Mouse (Mus musculus): ENCODE measurements at regions not wholly inside any gene's neighbourhood (a gene's known extent, or its start where the extent isn't known, plus 50 kb on each side); places are given as distances from the start of the nearest gene placed in this dataset.

DNA sequence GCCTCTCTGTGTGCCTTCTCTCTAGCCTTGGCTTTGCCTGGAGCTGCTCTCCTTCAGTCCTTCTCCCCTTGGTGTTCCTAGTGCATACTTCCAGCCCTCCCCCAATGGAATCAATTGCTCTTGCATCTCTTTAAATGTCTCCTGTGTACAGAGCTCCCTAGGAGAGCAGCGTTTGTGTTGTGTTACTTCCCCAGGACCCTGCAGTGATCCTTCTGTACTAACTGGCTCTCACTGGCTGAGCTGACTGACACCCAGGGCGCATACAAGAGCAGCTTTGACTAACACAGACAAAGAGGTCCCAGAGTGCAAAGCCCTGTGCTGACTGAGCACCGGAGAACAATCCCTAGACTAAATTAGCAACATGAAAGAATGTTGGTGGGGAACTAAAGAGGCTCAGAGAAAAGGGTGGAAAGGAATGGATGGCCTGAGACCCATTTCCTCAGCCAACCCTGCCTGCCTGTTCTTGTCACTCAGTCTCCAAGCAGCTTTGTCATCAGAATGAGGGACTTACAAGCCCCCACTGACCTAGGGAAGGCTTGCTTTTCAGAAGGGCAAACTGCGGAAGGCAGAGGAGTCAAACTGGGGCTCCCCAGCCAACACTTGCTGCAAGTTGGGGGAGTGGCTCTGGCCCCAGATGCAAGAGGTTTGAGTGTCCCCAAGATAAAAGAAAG, 476.4 kb upstream of the Tmem132c start:
- WGBS, result 9% methylated on average over 4 of the region's 4 CpGs
- no peak for ATAC-seq (ENCODE audit: low FRiP score)
- H3K4me1 ChIP-seq, result peaks cover 20% of the 10 kb centered on the region

DNA sequence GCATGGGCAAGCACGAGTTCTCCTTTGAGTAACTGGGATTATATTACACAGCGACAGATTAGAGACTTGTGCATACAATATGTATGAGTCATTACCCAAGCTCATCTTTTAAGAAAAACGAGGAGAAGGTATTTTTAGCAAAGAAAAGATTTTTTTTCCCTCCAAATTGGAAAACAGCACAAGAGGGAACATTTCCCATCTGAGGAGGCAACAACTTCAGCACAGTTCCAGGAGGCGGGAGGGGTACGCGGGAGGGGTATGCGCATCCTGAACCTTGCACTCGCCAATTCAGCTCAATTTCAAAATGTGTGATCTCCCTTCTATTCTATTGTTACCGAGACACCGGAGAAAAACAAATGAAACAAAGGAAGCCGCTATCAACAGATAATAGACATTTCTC, 472.6 kb upstream of the Tmem132c start:
- no peak overlapping the region for H3K9ac ChIP-seq (replicated peaks)
- H3K27me3 ChIP-seq (replicated peaks), result no peaks in the 10 kb centered on the region; the same call in 1 of the 2 replicates
- no peaks in the 10 kb centered on the region for H3K36me3 ChIP-seq
- H3K4me2 ChIP-seq, result peak overlapping the region; percentile 54
- ATAC-seq (ENCODE audit: low FRiP score), result no peak
- peak overlapping the region; percentile 35; the same call in 1 of the 2 replicates for H3K27ac ChIP-seq (replicated peaks)
- H3K4me3 ChIP-seq (replicated peaks), result peak overlapping the region; percentile 33
- WGBS, result 23% methylated on average over 11 of the region's 11 CpGs
- peaks cover 20% of the 10 kb centered on the region for H3K4me1 ChIP-seq
- no peaks in the 10 kb centered on the region for H3K9me3 ChIP-seq (replicated peaks)

More for the DNA sequence above, 476.4 kb upstream of the Tmem132c start:
- no peak overlapping the region for H3K4me2 ChIP-seq
- H3K9ac ChIP-seq (replicated peaks), result no peak overlapping the region
- H3K36me3 ChIP-seq, result no peaks in the 10 kb centered on the region
- no peaks in the 10 kb centered on the region for H3K9me3 ChIP-seq (replicated peaks)
- no peak overlapping the region for H3K4me3 ChIP-seq (replicated peaks)
- no peak overlapping the region for H3K27ac ChIP-seq (replicated peaks)
- no peaks in the 10 kb centered on the region; the same call in 1 of the 2 replicates for H3K27me3 ChIP-seq (replicated peaks)

DNA sequence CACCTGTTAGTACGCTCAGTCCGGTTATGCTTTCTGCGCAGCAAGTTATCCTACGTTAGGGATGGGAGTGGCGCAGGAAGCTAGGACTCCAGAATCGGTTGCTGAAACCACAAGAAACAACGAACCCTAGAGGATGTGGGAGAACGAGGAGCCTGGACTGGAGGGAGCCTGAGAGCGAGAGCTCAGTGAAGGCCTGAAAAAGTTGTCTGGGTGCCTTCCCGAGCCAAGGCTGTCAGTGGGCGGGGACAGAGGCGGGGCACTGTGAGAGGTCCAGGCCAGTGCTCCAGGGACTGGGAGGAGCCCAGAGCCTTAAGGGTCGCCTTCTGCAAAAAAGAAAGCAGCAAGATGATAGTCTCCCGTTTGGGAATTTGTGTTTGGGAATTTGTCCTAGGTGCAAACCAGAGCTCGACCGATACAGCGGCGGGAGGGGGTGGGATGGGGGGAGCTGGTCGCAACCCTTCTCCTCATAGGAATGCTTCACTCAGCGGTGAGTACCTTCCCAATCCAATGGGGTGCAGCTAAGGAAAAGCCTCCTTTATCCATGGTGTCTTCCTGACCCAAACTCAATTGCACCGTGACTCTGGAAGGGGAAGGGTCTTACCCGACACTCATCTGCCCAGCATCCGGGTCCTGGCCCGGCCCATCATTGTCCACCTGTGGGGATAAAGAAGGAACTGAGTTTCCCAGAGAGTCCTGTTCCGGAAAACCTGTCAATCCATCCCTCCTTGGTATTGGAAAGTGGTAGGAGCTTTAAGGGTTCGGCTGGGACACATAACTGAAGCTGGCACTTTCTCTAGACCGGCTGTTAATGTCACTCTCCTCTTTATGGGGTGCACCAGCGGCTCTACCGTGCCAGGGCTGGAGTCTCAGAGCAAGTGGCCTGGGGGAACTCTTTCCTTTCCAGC, 453.6 kb upstream of the Tmem132c start:
- H3K36me3 ChIP-seq, result no peaks in the 10 kb centered on the region
- no peak overlapping the region for H3K27ac ChIP-seq (replicated peaks)
- no peaks in the 10 kb centered on the region for H3K9me3 ChIP-seq (replicated peaks)
- peak overlapping the region; percentile 34 for H3K4me3 ChIP-seq (replicated peaks)
- H3K4me2 ChIP-seq, result peak overlapping the region; percentile 59
- peaks cover 23% of the 10 kb centered on the region for H3K27me3 ChIP-seq (replicated peaks)
- H3K9ac ChIP-seq (replicated peaks), result peak overlapping the region; percentile 41; the same call in 1 of the 2 replicates
- no peak for ATAC-seq (ENCODE audit: low FRiP score)
- WGBS, result 4% methylated on average over 29 of the region's 29 CpGs
- peaks cover 15% of the 10 kb centered on the region for H3K4me1 ChIP-seq

DNA sequence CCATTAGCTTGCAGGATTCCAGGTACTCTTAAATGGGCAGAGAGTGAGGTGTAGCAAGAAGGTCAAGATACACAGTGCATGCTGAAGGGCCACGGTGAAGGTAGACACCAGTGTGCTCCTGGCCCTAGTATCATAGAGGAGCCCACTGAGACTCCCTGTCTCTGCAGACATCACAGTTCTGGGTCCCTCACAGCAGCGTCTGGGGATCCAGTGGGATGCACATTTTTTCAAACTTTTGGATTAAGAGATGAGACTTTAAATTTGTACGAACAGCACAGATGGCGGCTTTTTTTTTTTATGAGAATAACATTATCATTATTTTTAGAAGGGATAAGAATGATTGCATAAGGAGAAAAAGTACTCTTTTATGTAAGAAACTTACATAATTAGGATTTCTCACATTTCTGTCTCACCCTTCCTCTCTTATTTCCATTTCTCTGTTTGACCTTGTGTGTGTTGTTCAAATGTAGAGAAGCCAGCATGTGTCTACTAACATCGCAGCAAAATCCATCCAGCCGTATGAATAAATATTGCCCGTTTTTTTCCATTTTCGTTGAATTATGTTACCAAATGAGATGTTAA, 441.8 kb upstream of the Tmem132c start:
- no peak overlapping the region for H3K4me2 ChIP-seq
- no peak for ATAC-seq (ENCODE audit: low FRiP score)
- no peak overlapping the region for H3K27ac ChIP-seq (replicated peaks)
- no peak overlapping the region for H3K4me3 ChIP-seq (replicated peaks)
- no peaks in the 10 kb centered on the region for H3K27me3 ChIP-seq (replicated peaks)
- H3K4me1 ChIP-seq, result no peaks in the 10 kb centered on the region
- no peaks in the 10 kb centered on the region for H3K9me3 ChIP-seq (replicated peaks)
- no peaks in the 10 kb centered on the region for H3K36me3 ChIP-seq
- 94% methylated on average over 8 of the region's 8 CpGs for WGBS
- H3K9ac ChIP-seq (replicated peaks), result no peak overlapping the region

DNA sequence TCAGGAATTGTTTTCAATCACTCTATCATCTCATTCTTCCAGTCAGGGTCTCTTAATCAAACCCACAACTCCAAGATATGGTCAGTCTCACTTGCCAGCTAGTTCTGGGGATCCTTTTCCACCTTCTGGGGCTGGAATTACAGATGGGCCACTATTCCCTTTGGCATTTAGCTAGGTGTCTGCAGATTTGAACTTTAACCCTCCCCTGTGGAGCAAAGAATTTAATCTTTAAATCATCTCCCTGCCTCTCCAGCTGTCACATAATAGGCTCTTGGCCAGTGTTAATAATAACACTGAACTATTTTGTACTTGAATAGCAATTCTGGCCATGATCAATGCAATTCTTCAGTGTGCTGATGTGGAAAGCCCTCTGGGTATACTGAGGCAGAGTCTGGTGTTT, 435.0 kb upstream of the Tmem132c start:
- no peaks in the 10 kb centered on the region for H3K9me3 ChIP-seq (replicated peaks)
- no peaks in the 10 kb centered on the region for H3K4me1 ChIP-seq
- H3K36me3 ChIP-seq, result no peaks in the 10 kb centered on the region
- H3K9ac ChIP-seq (replicated peaks), result no peak overlapping the region
- H3K27me3 ChIP-seq (replicated peaks), result no peaks in the 10 kb centered on the region
- ATAC-seq (ENCODE audit: low FRiP score), result no peak
- H3K4me2 ChIP-seq, result no peak overlapping the region
- H3K4me3 ChIP-seq (replicated peaks), result no peak overlapping the region
- H3K27ac ChIP-seq (replicated peaks), result no peak overlapping the region

DNA sequence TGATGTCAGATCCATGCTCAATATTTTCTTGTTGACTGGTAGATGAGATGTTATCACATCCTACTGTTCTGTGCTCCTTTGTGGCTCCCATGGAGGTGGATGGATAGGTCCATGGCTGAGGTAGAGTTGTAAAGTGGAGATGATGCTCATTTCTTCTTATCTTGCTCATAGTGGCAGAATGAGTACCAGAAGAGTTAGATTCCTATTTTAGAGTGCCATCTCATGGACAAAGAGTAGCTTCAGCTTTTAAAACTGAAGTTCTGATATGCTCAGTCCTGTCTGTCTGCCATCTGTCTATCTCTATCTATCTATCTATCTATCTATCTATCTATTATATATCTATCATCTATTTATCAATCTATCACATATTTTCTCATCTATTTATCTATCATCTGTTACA, 425.5 kb upstream of the Tmem132c start:
- Histone ChIP-seq H3K4me1 (no peaks in the 10 kb centered on the region), H3K9ac (replicated peaks) (no peak overlapping the region), H3K4me3 (replicated peaks) (no peak overlapping the region), H3K9me3 (replicated peaks) (no peaks in the 10 kb centered on the region), H3K27me3 (replicated peaks) (no peaks in the 10 kb centered on the region), H3K4me2 (no peak overlapping the region), H3K27ac (replicated peaks) (no peak overlapping the region), H3K36me3 (no peaks in the 10 kb centered on the region)
- ATAC-seq (ENCODE audit: low FRiP score), result no peak

DNA sequence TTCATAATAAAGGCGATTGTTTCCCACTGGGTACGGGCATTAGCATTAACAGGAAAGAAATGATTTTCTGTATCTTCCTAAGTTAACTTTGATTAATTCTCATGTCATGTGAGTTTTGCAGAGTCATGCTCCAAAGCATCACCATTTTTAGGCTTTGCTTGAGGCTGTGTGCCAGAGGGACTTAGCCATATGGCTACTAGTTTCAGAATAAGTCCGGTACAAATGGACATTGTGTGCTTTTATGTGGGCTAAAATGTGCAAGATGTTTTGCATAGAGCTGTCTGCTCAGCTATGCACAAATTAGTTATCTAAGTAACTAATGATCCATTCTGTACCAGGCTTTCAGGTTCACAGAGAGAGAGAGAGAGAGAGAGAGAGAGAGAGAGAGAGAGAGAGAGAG, 406.2 kb upstream of the Tmem132c start:
- 84% methylated on average over 3 of the region's 3 CpGs for WGBS
- Histone ChIP-seq H3K4me2 (no peak overlapping the region), H3K36me3 (no peaks in the 10 kb centered on the region), H3K4me1 (no peaks in the 10 kb centered on the region), H3K9me3 (replicated peaks) (no peaks in the 10 kb centered on the region), H3K27ac (replicated peaks) (no peak overlapping the region), H3K9ac (replicated peaks) (no peak overlapping the region), H3K27me3 (replicated peaks) (no peaks in the 10 kb centered on the region), H3K4me3 (replicated peaks) (no peak overlapping the region)
- ATAC-seq (ENCODE audit: low FRiP score), result no peak

DNA sequence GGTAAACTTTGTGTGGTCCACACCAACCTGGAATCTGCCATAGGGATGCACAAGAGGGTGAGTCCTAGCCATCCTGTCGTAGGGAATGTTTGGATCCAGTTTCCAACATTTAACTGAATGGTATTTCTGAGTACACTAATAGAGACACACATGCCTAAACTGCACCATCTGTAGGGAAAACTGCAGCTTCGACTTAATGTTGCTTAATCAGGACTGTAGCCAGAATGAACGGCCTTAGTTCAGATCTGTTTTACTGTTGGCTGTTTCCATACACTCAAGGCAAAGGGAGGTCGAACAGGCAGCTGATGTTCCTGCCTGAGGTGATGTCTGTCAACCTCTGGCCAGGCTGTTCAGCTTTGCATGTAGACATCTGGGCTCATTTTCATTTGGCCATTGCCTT, 399.0 kb upstream of the Tmem132c start:
- H3K9ac ChIP-seq (replicated peaks), result no peak overlapping the region
- WGBS, result 76% methylated on average over 4 of the region's 4 CpGs
- H3K9me3 ChIP-seq (replicated peaks), result no peaks in the 10 kb centered on the region
- no peaks in the 10 kb centered on the region for H3K27me3 ChIP-seq (replicated peaks)
- no peak for ATAC-seq (ENCODE audit: low FRiP score)
- no peaks in the 10 kb centered on the region for H3K36me3 ChIP-seq
- H3K27ac ChIP-seq (replicated peaks), result no peak overlapping the region
- H3K4me3 ChIP-seq (replicated peaks), result no peak overlapping the region
- H3K4me1 ChIP-seq, result no peaks in the 10 kb centered on the region
- no peak overlapping the region for H3K4me2 ChIP-seq

DNA sequence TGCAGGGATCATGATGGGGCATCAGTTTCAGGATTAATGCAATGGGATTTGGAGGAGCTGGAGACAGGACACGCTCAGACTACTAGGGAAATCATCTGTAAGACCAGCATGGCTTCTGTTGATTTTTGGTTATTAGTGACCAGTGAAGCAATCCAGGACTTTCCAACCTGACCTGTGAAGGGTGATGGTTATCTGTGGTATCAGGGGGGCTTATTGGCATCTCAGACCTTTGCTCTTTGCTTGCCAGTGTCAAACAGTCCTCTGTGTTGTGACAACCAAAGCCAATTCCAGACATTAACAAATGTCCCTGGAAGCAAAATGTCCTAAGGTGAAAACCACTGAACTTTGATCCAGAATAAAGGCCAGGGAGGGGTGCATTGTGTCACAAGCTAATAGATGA, 379.5 kb upstream of the Tmem132c start:
- ATAC-seq (ENCODE audit: low FRiP score), result no peak
- H3K4me2 ChIP-seq, result no peak overlapping the region
- H3K36me3 ChIP-seq, result no peaks in the 10 kb centered on the region
- H3K9ac ChIP-seq (replicated peaks), result no peak overlapping the region
- no peak overlapping the region for H3K4me3 ChIP-seq (replicated peaks)
- H3K9me3 ChIP-seq (replicated peaks), result no peaks in the 10 kb centered on the region
- no peaks in the 10 kb centered on the region for H3K4me1 ChIP-seq
- WGBS, result 97% methylated on average over 1 of the region's 1 CpGs
- H3K27ac ChIP-seq (replicated peaks), result no peak overlapping the region
- H3K27me3 ChIP-seq (replicated peaks), result no peaks in the 10 kb centered on the region

DNA sequence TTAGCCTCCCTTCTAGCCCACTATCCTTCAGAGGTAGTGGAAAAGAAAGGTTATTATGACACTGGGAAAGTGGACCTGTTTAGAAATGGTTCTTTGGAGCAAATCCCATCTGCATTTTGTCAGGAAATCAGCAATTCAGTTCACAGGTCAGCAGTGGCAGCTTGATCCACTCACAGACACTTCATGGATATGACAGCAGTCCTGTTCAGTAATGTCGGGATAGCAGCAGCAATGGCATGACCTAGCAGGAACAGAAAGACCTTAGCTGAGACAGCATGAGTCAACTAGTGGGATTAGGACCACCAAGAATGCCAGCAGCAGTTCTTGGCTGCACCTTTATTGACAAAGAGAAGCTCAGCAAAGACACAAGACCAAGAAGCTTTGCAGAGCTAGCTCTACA, 365.8 kb upstream of the Tmem132c start:
- WGBS, result 94% methylated on average over 1 of the region's 1 CpGs

DNA sequence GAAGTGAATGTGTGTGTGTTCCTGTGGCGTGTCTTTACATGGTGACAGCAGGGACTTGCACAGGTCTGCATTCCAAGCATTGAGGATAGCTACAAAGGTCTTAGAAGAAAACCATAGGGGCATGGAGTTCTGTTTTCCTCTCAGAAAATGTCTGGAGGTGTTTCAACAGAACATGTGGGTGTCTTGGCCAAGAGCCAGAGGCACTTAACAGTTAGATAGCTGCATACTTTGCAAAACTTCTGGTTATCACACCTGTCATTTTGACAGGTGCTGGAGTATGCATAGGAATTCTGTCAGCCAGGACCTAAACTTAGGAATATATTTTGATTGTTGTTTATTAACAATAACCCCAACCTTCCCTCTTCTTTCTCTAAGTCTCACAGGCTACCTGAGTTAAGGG, 350.9 kb upstream of the Tmem132c start:
- Histone ChIP-seq H3K9me3 (replicated peaks) (no peaks in the 10 kb centered on the region), H3K27me3 (replicated peaks) (no peaks in the 10 kb centered on the region), H3K4me1 (no peaks in the 10 kb centered on the region), H3K4me3 (replicated peaks) (no peak overlapping the region), H3K4me2 (no peak overlapping the region), H3K27ac (replicated peaks) (no peak overlapping the region), H3K9ac (replicated peaks) (no peak overlapping the region), H3K36me3 (no peaks in the 10 kb centered on the region)
- no peak for ATAC-seq (ENCODE audit: low FRiP score)
- 82% methylated on average over 1 of the region's 1 CpGs for WGBS

More for the DNA sequence above, 365.8 kb upstream of the Tmem132c start:
- no peaks in the 10 kb centered on the region for H3K27me3 ChIP-seq (replicated peaks)
- H3K4me1 ChIP-seq, result no peaks in the 10 kb centered on the region
- H3K27ac ChIP-seq (replicated peaks), result no peak overlapping the region
- H3K4me3 ChIP-seq (replicated peaks), result no peak overlapping the region
- H3K36me3 ChIP-seq, result no peaks in the 10 kb centered on the region
- no peak overlapping the region for H3K9ac ChIP-seq (replicated peaks)
- no peak overlapping the region for H3K4me2 ChIP-seq
- H3K9me3 ChIP-seq (replicated peaks), result no peaks in the 10 kb centered on the region
- no peak for ATAC-seq (ENCODE audit: low FRiP score)

DNA sequence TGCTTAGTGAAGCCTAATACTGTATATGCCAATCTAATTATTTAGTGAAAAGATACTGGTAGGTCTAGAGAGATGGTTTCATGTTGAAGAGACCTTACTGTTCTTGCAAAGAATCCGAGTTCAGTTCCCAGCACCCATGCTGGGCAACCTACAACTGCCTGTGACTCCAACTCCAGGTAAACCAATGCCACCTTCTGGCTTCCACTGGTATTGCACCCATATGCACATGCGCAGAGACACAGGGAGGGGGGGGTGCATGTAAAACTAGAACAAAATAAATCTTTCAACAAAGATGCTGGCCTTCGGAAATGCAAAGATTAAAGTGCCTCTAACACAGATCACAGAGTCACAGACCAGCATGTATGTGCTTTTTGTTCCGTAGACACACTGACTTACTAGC, 348.5 kb upstream of the Tmem132c start:
- Histone ChIP-seq H3K27me3 (replicated peaks) (no peaks in the 10 kb centered on the region), H3K4me1 (no peaks in the 10 kb centered on the region), H3K9me3 (replicated peaks) (no peaks in the 10 kb centered on the region), H3K9ac (replicated peaks) (no peak overlapping the region), H3K27ac (replicated peaks) (no peak overlapping the region), H3K4me3 (replicated peaks) (no peak overlapping the region), H3K4me2 (no peak overlapping the region), H3K36me3 (no peaks in the 10 kb centered on the region)
- WGBS, result 93% methylated on average over 4 of the region's 4 CpGs
- ATAC-seq (ENCODE audit: low FRiP score), result no peak
